Mouse (Mus musculus): ENCODE results near the gene Gm20458.

Gm20458 gene

GRCm38 (mm10) chr2:164434681-164435080, 26.1 kb upstream of the Gm20458 start:
- DNase-seq (ENCODE audit: low read depth, low spot score), result no peak

- DNase-seq (ENCODE audit: low read depth, low spot score), result no peak
Measured at GRCm38 (mm10) chr2:164435216-164436090, 25.3 kb upstream of the Gm20458 start.

GRCm38 (mm10) chr2:164436215-164436913, 24.4 kb upstream of the Gm20458 start:
- no peak for DNase-seq (ENCODE audit: low read depth, low spot score)

GRCm38 (mm10) chr2:164436961-164437360, 23.8 kb upstream of the Gm20458 start:
- no peak for DNase-seq (ENCODE audit: low read depth, low spot score)

GRCm38 (mm10) chr2:164437710-164438109, 23.1 kb upstream of the Gm20458 start:
- DNase-seq (ENCODE audit: low read depth, low spot score), result no peak

GRCm38 (mm10) chr2:164438257-164438656, 22.5 kb upstream of the Gm20458 start:
- no peak for DNase-seq (ENCODE audit: low read depth, low spot score)

- no peak for DNase-seq (ENCODE audit: low read depth, low spot score)
Measured at GRCm38 (mm10) chr2:164439001-164439421, 21.8 kb upstream of the Gm20458 start.

GRCm38 (mm10) chr2:164440314-164440713, 20.5 kb upstream of the Gm20458 start:
- DNase-seq (ENCODE audit: low read depth, low spot score), result no peak

GRCm38 (mm10) chr2:164441155-164441554, 19.6 kb upstream of the Gm20458 start:
- DNase-seq (ENCODE audit: low read depth, low spot score), result no peak

GRCm38 (mm10) chr2:164441731-164442130, 19.0 kb upstream of the Gm20458 start:
- DNase-seq (ENCODE audit: low read depth, low spot score), result no peak

GRCm38 (mm10) chr2:164442315-164443050, 18.3 kb upstream of the Gm20458 start:
- DNase-seq (ENCODE audit: low read depth, low spot score), result no peak

GRCm38 (mm10) chr2:164443051-164443437, 17.7 kb upstream of the Gm20458 start:
- no peak for DNase-seq (ENCODE audit: low read depth, low spot score)

GRCm38 (mm10) chr2:164443460-164444000, 17.2 kb upstream of the Gm20458 start, which contains the start of gene Sdc4:
Gene Sdc4, minus strand, starts transcription at chr2:164443887.
- no peak for DNase-seq (ENCODE audit: low read depth, low spot score)

- DNase-seq (ENCODE audit: low read depth, low spot score), result no peak
Measured at GRCm38 (mm10) chr2:164444701-164445100, 16.1 kb upstream of the Gm20458 start.

GRCm38 (mm10) chr2:164445399-164446085, 15.2 kb upstream of the Gm20458 start:
- no peak for DNase-seq (ENCODE audit: low read depth, low spot score)

GRCm38 (mm10) chr2:164446086-164446469, 14.7 kb upstream of the Gm20458 start:
- no peak for DNase-seq (ENCODE audit: low read depth, low spot score)

GRCm38 (mm10) chr2:164448140-164448539, 12.6 kb upstream of the Gm20458 start:
- DNase-seq (ENCODE audit: low read depth, low spot score), result no peak

- no peak for DNase-seq (ENCODE audit: low read depth, low spot score)
Measured at GRCm38 (mm10) chr2:164448921-164449320, 11.8 kb upstream of the Gm20458 start.

GRCm38 (mm10) chr2:164449341-164450042, 11.3 kb upstream of the Gm20458 start:
- no peak for DNase-seq (ENCODE audit: low read depth, low spot score)

- DNase-seq (ENCODE audit: low read depth, low spot score), result no peak
Measured at GRCm38 (mm10) chr2:164452000-164452676, 8.6 kb upstream of the Gm20458 start.

All from c-Kit-negative CD71-positive TER-119-positive erythroid progenitor cells, embryonic 14.5 days (primary cell).